Mouse (Mus musculus) urinary bladder, postnatal 36 days (tissue): Measurements from ENCODE around the gene Capn7.

ENCODE experiments used
- DNase-seq, 2 experiments: peaks; one replicate each; pipeline ENCODE4 v3.0.0; 2022; ENCODE audit warnings: low spot score in 2 of 2, mixed read lengths in 1 of 2

Gene Capn7

DNA sequence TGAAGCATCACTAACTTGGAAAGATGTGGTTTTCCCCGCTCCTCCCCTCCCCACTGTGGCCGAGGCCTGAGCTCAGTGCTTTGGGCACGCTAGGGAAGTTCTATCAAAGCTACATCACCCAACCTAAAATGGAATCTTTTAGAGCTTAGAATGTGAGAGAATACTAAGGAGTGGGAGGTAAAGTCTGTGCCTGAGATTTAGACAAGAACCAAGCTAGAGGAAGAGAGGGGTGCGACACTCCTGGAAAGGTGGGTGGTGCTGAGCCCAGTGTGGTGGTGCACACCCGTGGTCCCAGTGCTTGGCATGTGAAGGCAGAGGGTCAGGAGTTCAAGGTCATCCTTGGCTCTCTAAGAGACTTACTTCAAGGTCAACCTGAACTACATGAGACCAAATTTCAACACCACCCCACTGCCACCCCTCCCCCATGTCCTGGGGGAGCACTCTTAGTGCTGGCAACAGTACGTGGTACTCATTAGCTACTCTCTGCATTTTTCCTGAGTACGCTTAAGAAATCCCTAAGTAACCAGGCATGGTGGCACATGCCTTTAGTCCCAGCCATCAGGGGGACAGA lies 59.3 kb downstream of the Capn7 start:
- no peak for DNase-seq

DNA sequence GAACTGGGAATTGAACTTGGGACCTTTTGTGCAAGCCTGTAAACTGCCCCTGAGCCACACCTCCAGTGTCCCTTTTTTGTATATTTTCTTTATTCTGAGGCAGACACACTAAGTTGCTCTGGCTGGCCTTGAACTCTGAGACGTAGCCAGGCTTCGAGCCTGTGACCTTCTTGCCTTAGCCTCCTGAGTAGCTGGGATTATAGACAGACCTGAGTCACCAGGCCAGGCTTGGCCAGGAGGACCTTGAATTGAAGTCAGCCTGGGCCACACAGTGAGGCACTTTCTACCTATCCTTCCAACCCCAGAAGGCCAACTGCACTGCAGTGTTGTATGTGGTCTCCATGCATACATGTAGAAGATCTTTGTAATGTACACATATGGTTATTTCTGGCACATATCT lies 60.0 kb downstream of the Capn7 start:
- no peak for DNase-seq

DNA sequence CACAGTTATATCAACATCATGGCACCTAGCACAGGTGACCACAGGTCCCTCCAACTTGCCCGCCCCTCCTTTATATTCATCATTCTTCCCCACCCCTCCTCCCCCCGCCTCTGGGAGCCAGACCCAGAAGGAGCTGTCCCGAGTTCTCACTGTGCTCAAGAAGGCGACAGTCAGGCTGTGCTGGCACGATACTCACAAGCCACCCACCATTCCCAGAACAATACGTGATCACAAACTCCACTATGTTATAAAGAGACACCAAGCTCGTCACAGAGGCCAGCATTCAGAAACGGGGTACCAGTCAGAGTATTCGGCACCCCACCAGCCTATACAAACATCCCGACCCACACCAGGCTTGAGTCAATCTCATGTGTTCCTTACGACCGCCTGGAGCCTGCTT lies 60.9 kb downstream of the Capn7 start:
- no peak for DNase-seq

- DNase-seq = no peak
These were observed 61.6 kb downstream of the Capn7 start for GRCm38 (mm10) chr14:31397791-31398595.

DNA sequence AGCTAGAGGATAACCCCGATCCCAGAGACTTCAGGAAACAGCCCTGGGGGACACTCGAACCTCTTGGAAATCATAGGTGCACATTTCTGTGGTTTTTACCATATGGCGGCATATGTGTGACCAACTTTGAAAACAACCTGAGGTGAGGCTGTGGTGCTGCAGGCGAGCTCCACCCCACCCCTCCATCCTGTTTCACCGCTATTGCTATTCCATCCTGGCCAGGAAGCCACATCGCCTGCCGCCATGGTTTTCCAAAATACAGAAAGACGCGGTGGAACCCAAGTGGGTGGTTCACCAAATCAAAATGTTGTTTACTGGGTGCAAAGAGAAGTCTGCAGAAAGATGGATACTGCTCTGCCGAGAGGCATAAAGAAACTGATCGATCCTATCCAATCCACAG lies 62.4 kb downstream of the Capn7 start:
- DNase-seq = no peak

DNA sequence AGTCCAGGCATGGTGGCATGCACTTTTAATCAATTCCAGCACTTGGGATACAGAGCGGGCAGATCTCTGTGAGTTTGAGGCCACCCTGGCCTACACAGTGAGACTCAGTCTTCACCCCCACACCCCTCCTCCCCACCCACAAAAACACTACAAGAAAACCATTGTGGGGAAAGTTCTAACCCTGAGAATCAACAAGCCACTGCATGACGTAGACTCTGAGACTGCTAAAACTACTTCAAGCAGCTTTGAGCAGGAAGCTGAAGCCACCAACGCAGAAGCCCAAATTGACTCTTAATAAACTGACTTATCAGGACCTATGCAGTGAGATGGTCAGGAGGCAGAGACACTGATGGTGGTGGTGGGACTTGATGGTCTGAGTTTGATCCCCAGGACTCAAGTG lies 62.8 kb downstream of the Capn7 start:
- no peak for DNase-seq

DNA sequence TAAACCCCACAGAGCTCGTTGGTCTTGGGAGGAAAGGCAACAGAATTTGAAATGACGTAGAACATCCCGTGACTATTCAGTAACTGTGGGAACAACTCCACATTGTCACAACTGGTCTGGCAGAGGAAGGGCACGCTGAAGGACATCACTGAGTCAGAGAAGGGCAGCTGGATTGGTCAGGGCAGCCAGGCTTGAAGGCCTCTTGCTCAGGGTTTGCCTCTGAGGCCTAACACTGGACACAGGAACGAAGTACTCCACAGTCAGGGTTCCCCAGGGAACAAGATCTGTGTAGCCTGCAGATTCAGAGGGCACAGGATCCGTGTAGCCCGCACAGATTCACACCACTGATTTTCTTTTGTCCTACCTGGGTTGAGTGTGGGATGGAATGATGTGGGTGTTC lies 63.8 kb downstream of the Capn7 start:
- no peak for DNase-seq

- no peak for DNase-seq
These were observed 64.5 kb downstream of the Capn7 start for GRCm38 (mm10) chr14:31400896-31401295.

DNA sequence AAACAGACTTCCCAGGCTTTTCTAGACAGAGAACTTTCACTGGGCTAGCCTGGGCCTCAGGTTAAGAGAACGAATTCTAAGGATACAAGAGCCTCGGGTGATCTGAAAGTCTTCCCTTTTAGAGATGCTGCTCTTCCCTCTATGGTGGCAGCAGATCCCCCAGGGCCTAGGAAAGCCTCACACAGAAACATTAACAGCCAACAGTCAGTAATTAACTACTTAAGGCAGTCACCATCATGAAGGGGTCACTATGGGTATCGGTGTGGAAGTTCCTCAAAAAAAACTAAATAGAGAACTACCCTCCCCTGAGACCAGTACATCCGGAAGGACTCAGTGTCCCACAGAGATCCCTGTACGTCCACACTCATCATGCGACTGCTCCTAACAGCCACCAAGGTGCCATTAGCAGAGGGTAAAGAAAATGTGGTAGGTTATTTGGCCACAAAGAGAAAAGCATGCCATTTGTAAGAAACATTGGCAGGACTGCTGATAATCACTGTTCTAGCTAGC lies 65.5 kb downstream of the Capn7 start:
- DNase-seq = no peak

DNA sequence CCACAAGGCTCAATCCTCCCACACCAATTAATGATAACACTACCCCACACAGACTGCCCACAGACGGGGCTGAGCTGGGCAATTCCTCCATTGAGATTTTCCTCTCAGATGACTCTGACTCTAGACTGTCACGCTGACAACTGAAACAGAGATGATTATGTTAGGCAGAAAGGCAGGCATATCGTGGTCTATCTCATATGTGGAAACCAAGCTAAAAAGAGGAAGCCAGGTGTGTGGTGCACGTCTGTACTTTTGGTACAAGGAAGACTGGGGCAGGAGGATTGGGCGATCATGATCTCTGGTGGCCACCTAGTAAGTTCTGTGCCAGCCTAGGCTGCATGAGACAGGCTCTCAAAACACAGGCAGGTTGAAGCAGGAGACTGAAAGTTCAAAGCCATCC lies 66.3 kb downstream of the Capn7 start:
- DNase-seq = no peak

- DNase-seq = no peak
These were observed 67.1 kb downstream of the Capn7 start for GRCm38 (mm10) chr14:31403556-31403955.

DNA sequence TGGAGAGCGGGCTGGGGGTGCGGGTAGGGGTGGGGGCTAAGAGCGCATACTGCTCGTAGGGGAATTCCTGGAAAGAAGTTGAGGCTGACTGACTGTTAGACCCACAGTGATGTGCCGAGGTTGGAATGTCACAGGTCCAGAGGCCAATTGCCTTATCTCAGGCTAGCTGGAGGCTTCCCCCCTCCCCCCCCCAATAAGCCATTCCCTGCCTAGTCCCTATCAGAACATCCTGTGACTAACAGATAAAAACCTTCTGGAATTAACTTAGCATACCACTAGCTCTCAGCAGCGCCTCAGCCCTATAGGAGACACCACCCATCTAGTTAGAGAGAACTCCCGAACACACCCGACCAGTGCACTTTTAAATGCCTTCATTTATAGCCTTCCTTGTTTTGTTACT lies 67.6 kb downstream of the Capn7 start:
- DNase-seq = no peak

GRCm38 (mm10) chr14:31404663-31405062 lies 68.2 kb downstream of the Capn7 start:
- DNase-seq = no peak

DNA sequence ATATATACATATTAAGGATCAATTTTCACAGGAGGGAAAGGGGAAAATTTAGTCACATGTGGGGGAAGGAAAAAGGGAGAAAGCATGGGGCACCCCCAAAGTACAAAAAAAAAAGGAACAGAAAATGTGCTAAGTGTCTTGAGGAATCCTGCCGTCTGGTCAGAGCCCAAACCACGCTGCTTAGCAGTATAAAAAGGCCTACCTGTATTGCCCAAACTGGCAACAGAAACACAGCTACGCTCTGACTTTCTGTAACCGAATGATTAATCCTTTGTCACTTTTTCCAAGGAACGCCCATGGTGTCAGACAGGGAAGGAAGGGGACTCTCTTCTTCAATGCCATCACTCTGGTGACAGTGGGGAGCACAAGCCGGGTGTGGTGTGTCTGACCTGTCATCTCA lies 69.2 kb downstream of the Capn7 start:
- DNase-seq = no peak

DNA sequence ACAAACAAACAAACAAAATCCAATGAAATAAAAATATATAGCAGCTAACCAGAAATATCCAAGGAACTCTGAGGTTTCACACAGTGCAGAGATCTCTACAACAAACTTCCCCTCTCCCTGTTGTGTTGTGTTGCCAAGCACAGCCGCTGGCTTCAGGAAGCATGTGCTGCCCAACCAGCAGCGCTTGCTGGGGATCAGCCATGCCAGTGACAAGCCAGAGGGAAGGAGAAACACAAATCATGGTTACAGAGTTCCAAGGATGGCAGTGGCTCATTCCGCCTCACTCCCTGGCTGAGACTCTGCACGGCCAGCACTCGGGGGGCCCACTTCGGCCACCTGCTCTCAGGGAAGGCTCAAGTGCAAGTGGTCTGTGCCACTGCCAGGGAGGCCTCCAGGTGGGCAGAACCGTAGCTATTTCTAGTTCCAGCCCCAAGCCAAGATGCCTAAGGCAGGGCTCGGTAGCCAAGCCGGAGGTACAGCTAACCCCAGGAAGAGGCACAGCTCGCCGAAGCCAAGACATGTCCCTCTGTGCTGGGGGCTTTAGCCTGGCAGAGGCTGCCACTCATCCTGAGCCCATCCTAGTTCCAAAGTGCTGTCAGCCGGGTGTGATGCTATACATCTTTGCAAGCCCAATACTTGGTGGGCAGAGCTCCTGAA lies 69.8 kb downstream of the Capn7 start:
- DNase-seq = no peak

- no peak for DNase-seq
These were observed 70.8 kb downstream of the Capn7 start for GRCm38 (mm10) chr14:31407208-31407607.

DNA sequence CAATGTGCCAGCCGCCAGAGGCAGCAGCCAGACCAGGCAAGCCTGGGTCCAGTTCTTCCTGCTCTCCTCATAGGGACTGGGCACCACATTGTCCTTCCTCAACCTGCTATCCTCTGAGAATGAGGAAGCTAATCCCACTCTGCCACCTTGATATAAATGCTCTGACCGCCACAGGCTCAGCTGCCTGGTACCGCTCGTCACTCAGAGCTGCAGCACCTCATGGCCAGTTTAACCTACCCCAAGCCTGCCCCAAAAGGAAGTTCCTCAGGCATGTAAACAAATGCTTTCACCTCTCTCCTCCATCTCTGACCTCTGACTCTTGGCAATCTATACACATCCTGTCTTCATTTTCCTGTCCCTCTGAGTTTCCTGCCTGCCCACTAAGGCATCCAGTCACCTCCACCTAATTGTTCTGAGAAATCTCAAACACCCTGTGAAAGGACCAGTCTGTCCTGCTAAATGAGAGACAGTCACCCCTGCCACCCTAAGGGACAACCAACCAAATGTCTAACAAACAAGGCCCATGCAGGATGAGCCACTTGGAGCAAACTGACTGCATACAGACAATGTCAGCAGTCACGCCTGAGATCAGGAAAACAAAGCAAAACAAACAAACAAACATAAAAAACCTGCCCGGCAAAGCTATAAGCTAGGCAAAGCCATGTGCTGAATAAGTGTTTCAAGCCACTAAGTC lies 71.6 kb downstream of the Capn7 start:
- DNase-seq = no peak

- no peak for DNase-seq
These were observed 72.2 kb downstream of the Capn7 start for GRCm38 (mm10) chr14:31408666-31409065.

DNA sequence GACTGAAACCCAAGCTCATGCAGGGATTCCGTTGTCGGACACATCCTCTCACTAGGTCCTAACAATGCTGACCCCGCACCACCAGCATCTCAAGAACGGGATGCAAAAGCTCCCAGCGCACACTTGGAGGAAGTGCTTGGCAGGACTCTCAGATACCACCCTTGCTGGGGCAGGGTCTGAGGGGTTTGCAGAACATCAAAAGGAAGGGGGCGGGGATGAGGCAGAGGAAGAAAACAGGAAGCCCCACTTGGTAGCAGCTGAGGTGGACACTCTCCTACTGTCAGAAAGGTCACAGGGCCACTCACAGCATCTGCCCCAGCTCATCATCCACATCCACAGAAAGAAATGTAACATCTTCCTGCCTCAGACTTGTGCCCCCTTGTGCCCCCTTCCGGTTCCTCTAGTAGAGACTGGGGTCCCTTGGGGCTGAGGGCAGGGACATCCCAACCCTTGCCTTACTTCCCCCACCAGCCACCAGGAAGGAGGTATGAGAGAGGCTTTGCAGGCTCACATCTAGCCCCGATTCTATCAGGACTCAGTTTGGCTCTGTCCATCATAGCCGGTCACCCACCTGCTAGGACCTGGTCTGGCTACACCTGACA lies 73.8 kb downstream of the Capn7 start:
- no peak for DNase-seq

- DNase-seq = no peak
These were observed 74.3 kb downstream of the Capn7 start for GRCm38 (mm10) chr14:31410737-31411136.

DNA sequence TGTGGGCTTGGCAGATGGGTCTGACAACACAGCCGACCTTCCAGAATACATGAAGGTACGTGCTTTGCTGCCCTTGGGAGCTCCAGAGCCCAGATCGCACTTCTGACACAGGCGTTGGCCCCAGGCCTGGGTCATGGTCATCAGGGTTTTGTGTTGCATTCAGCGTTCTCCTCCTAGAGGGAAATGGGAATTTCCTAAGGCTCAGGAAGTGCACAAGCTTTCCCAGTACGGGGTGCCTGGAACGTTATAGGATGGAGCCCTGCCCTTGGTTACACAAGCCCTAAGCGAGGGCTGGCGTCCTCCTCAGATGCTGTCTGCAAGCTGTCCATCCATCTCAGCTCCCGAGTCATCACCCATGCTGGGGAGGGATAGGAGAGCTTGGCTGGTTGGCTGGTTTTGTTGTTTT lies 76.2 kb downstream of the Capn7 start:
- DNase-seq = peak in 1 of 2 experiments; percentile 61
